8 mouse cellular contexts compared by ENCODE assay signal in genomic region chr11:96861446-96861845, GRCm38 (mm10). TPM values are rescaled to one million over a fixed set of nuclear protein-coding genes. Genes with fewer than 3 reads are reported as not detected.
DNase-seq lines count a peak whose midpoint lies in the region; ATAC-seq and TF ChIP-seq lines count a peak whose summit lies in the region.

No protein-coding gene starts in this region.

- H3K4me1 ChIP-seq in forebrain, postnatal 0 days (ENCODE audit: insufficient read depth): no peaks in the 10 kb centered on the region
- H3K4me1 ChIP-seq in hindbrain, embryonic 15.5 days (replicated peaks): peaks cover 38% of the 10 kb centered on the region
- peaks cover 21% of the 10 kb centered on the region for H3K4me1 ChIP-seq in liver, embryonic 15.5 days (replicated peaks)
- peaks cover 29% of the 10 kb centered on the region for H3K4me1 ChIP-seq in neural tube, embryonic 14.5 days (ENCODE audit: control insufficient read depth, insufficient read depth, low read length)

- under 1% methylated on average over 20 of the region's 20 CpGs for WGBS in forebrain, postnatal 0 days
- WGBS in hindbrain, embryonic 15.5 days: under 1% methylated on average over 20 of the region's 20 CpGs
- WGBS in liver, embryonic 15.5 days (ENCODE audit: insufficient replicate concordance): 2% methylated on average over 20 of the region's 20 CpGs
- 2% methylated on average over 20 of the region's 20 CpGs for WGBS in neural tube, embryonic 14.5 days

- no peak for TF ChIP-seq CTCF in forebrain, postnatal 0 days (IDR thresholded peaks at IDR 0.05; ENCODE audit: low read depth)

- H3K9ac ChIP-seq in forebrain, postnatal 0 days: peak overlapping the region; percentile 53
- H3K9ac ChIP-seq in hindbrain, embryonic 15.5 days: peak overlapping the region; percentile 41; the same call in 1 of the 2 replicates
- peak overlapping the region; percentile 18; the same call in 1 of the 2 replicates for H3K9ac ChIP-seq in liver, embryonic 15.5 days
- peak overlapping the region; percentile 41 for H3K9ac ChIP-seq in neural tube, embryonic 14.5 days (replicated peaks; ENCODE audit: low read depth, low read length)

- peak; percentile 22; the same call in 1 of the 2 replicates for ATAC-seq in cerebellum, adult (ENCODE audit: insufficient number of reproducible peaks, low FRiP score, low TSS enrichment)
- peak; percentile 1 for ATAC-seq in forebrain, postnatal 0 days
- ATAC-seq in hindbrain, embryonic 15.5 days (ENCODE audit: low FRiP score, low read depth): no peak; the same call in 1 of the 2 replicates
- ATAC-seq in liver, embryonic 15.5 days (ENCODE audit: insufficient read depth): no peak; the same call in 1 of the 2 replicates
- ATAC-seq in neural tube, embryonic 14.5 days (ENCODE audit: low read depth): peak; percentile 23; the same call in 1 of the 2 replicates

- H3K4me3 ChIP-seq in forebrain, postnatal 0 days (ENCODE audit: low read depth, low read length): peak overlapping the region; percentile 45
- H3K4me3 ChIP-seq in hindbrain, embryonic 15.5 days: peak overlapping the region; percentile 49
- peak overlapping the region; percentile 49 for H3K4me3 ChIP-seq in liver, embryonic 15.5 days (replicated peaks)
- peak overlapping the region; percentile 34 for H3K4me3 ChIP-seq in neural tube, embryonic 14.5 days (ENCODE audit: low read depth, low read length)

- no peaks in the 10 kb centered on the region for H3K27me3 ChIP-seq in forebrain, postnatal 0 days (ENCODE audit: insufficient read depth, low read length)
- H3K27me3 ChIP-seq in hindbrain, embryonic 15.5 days: no peaks in the 10 kb centered on the region
- H3K27me3 ChIP-seq in liver, embryonic 15.5 days: peaks cover 26% of the 10 kb centered on the region
- H3K27me3 ChIP-seq in neural tube, embryonic 14.5 days (ENCODE audit: control insufficient read depth, insufficient read depth, low read length): no peaks in the 10 kb centered on the region

- peak overlapping the region; percentile 96 for H3K4me2 ChIP-seq in forebrain, postnatal 0 days (ENCODE audit: low read depth)
- H3K4me2 ChIP-seq in hindbrain, embryonic 15.5 days: peak overlapping the region; percentile 89
- peak overlapping the region; percentile 81 for H3K4me2 ChIP-seq in liver, embryonic 15.5 days
- peak overlapping the region; percentile 61 for H3K4me2 ChIP-seq in neural tube, embryonic 14.5 days (ENCODE audit: low read depth, low read length)

- DNase-seq in cerebellum, adult 11 months: no peak
- DNase-seq in adrenal gland, adult 8-10 months: peak; percentile 34
- peak; percentile 56 for DNase-seq in forebrain, postnatal 0 days
- no peak for DNase-seq in layer of hippocampus, adult 11-12 months (ENCODE audit: low spot score)

- no peaks in the 10 kb centered on the region for H3K9me3 ChIP-seq in forebrain, postnatal 0 days (ENCODE audit: low read length)
- no peaks in the 10 kb centered on the region for H3K9me3 ChIP-seq in hindbrain, embryonic 15.5 days
- no peaks in the 10 kb centered on the region for H3K9me3 ChIP-seq in liver, embryonic 15.5 days (replicated peaks)
- no peaks in the 10 kb centered on the region for H3K9me3 ChIP-seq in neural tube, embryonic 14.5 days (ENCODE audit: control insufficient read depth, low read length)

- no peaks in the 10 kb centered on the region for H3K36me3 ChIP-seq in forebrain, postnatal 0 days (ENCODE audit: insufficient read depth)
- H3K36me3 ChIP-seq in hindbrain, embryonic 15.5 days: no peaks in the 10 kb centered on the region
- H3K36me3 ChIP-seq in liver, embryonic 15.5 days (replicated peaks): no peaks in the 10 kb centered on the region
- no peaks in the 10 kb centered on the region for H3K36me3 ChIP-seq in neural tube, embryonic 14.5 days (ENCODE audit: control insufficient read depth, insufficient read depth, low read length)

- H3K27ac ChIP-seq in forebrain, postnatal 0 days (ENCODE audit: low read depth, low read length): no peak overlapping the region
- H3K27ac ChIP-seq in hindbrain, embryonic 15.5 days (replicated peaks): peak overlapping the region; percentile 19; the same call in 1 of the 2 replicates
- H3K27ac ChIP-seq in liver, embryonic 15.5 days (replicated peaks): no peak overlapping the region
- no peak overlapping the region; the same call in 1 of the 2 replicates for H3K27ac ChIP-seq in neural tube, embryonic 14.5 days (ENCODE audit: low read depth, low read length)

RNA-seq across cellular contexts. Expression of gene Copz2, which starts 11.8 kb away (rescaled TPM):
- total RNA-seq in adrenal gland, adult 8-10 months (2022): 10 to 100 TPM; 60.6 to 73.0 (median 64.0) TPM
- 5.8 and 7.1 TPM in 2 replicates for total RNA-seq in forebrain, postnatal 0 days (2014; rRNA removed)
- polyA plus RNA-seq in forebrain, postnatal 0 days (2015; fragmentation: Nextera tagmentation; extraction: Ambion mirVana): 14.8 and 14.9 TPM in 2 replicates
- 21.9 and 25.9 TPM in 2 replicates for polyA plus RNA-seq in hindbrain, embryonic 15.5 days (2015; fragmentation: Nextera tagmentation; extraction: Ambion mirVana)
- polyA plus RNA-seq in liver, embryonic 15.5 days (2015; fragmentation: Nextera tagmentation; extraction: Ambion mirVana): 21.1 and 21.4 TPM in 2 replicates
- polyA plus RNA-seq in neural tube, embryonic 14.5 days (2014; fragmentation: Nextera tagmentation; extraction: Ambion mirVana): 10.9 and 33.9 TPM in 2 replicates

RNA-seq across cellular contexts. Expression of gene Nfe2l1, which starts 31.7 kb away (rescaled TPM):
- total RNA-seq in adrenal gland, adult 8-10 months (2022): 100 to 1,000 TPM; 460 to 743 (median 603) TPM
- 46.5 and 57.4 TPM in 2 replicates for total RNA-seq in forebrain, postnatal 0 days (2014; rRNA removed)
- 47.3 and 62.4 TPM in 2 replicates for polyA plus RNA-seq in forebrain, postnatal 0 days (2015; fragmentation: Nextera tagmentation; extraction: Ambion mirVana)
- 74.3 and 80.5 TPM in 2 replicates for polyA plus RNA-seq in hindbrain, embryonic 15.5 days (2015; fragmentation: Nextera tagmentation; extraction: Ambion mirVana)
- 18.8 and 20.8 TPM in 2 replicates for polyA plus RNA-seq in liver, embryonic 15.5 days (2015; fragmentation: Nextera tagmentation; extraction: Ambion mirVana)
- 39.7 and 51.7 TPM in 2 replicates for polyA plus RNA-seq in neural tube, embryonic 14.5 days (2014; fragmentation: Nextera tagmentation; extraction: Ambion mirVana)

RNA-seq across cellular contexts. Expression of gene Cdk5rap3, which starts 54.9 kb away (rescaled TPM):
- 10 to 100 TPM; 55.2 to 82.1 (median 71.5) TPM for total RNA-seq in adrenal gland, adult 8-10 months (2022)
- total RNA-seq in forebrain, postnatal 0 days (2014; rRNA removed): 54.9 and 57.7 TPM in 2 replicates
- polyA plus RNA-seq in forebrain, postnatal 0 days (2015; fragmentation: Nextera tagmentation; extraction: Ambion mirVana): 86.4 and 88.8 TPM in 2 replicates
- 81.6 and 82.8 TPM in 2 replicates for polyA plus RNA-seq in hindbrain, embryonic 15.5 days (2015; fragmentation: Nextera tagmentation; extraction: Ambion mirVana)
- polyA plus RNA-seq in liver, embryonic 15.5 days (2015; fragmentation: Nextera tagmentation; extraction: Ambion mirVana): 33.7 and 40.6 TPM in 2 replicates
- 80.0 and 82.4 TPM in 2 replicates for polyA plus RNA-seq in neural tube, embryonic 14.5 days (2014; fragmentation: Nextera tagmentation; extraction: Ambion mirVana)

Comparison
In these comparisons a context has a peak if more than half of its experiments do, and no peak if none do; other contexts are left out.
1. ATAC-seq: peak in cerebellum, adult (single experiment), forebrain, postnatal 0 days (single experiment) and neural tube, embryonic 14.5 days (single experiment); none in hindbrain, embryonic 15.5 days (single experiment) and liver, embryonic 15.5 days (single experiment).
2. DNase-seq: peak in adrenal gland, adult 8-10 months (single experiment) and forebrain, postnatal 0 days (single experiment); none in cerebellum, adult 11 months (single experiment) and layer of hippocampus, adult 11-12 months (single experiment).
3. Peak in every context shown above with its lines, with median percentiles within 50 percentile points of each other: H3K4me2 ChIP-seq, H3K4me3 ChIP-seq and H3K9ac ChIP-seq.